Mouse (Mus musculus): ENCODE measurements around the gene N4bp2.

- no peak for TF ChIP-seq CTCF (IDR thresholded peaks at IDR 0.05; ENCODE audit: borderline replicate concordance, insufficient read depth, low read length)
- no peak for TF ChIP-seq POLR2A (IDR thresholded peaks at IDR 0.05; ENCODE audit: low read depth, low read length)
These were observed 87.4 kb downstream of the N4bp2 start for GRCm38 (mm10) chr5:65850765-65851164.

Measured in embryonic fibroblast, embryonic 13.5 days (primary cell).